Mouse (Mus musculus) MEL (cell line): Measurements from ENCODE around the gene Nme7. TPM values are rescaled to one million over a fixed set of nuclear protein-coding genes. Genes with fewer than 3 reads are reported as not detected.

Source experiments
- DNase-seq: peaks from one replicate; pipeline ENCODE4 v3.0.0; 2011; ENCODE audit warnings: low read depth, low spot score
- H3K27ac ChIP-seq: 2 replicates; pipeline ENCODE4 v1.5.1; 2012; ENCODE audit warnings: low read depth, mild to moderate bottlenecking, control low read depth, low read length, moderate library complexity; ENCODE audit not compliant: control insufficient read depth
- H3K27me3 ChIP-seq, 2 experiments: fragments of 150-350 bp in 1 of 2; sonication (generic) in 1 of 2; 2 replicates each; pipeline ENCODE4 v1.6.1; 2012; ENCODE audit warnings: low read length in 2 of 2, mild to moderate bottlenecking in 2 of 2, improper control_type of control experiment in 1 of 2, moderate library complexity in 1 of 2; ENCODE audit not compliant: insufficient read depth in 2 of 2, control insufficient read depth in 1 of 2
- H3K36me3 ChIP-seq, 2 experiments: 2 replicates each; pipeline ENCODE4 v1.6.1; 2012 to 2014; ENCODE audit warnings: low read length in 2 of 2, improper control_type of control experiment in 1 of 2, inconsistent platforms in 1 of 2, mild to moderate bottlenecking in 1 of 2; ENCODE audit not compliant: insufficient read depth in 2 of 2, control insufficient read depth in 1 of 2
- H3K4me1 ChIP-seq, 2 experiments: fragments of 150-350 bp in 1 of 2; sonication (generic) in 1 of 2; 2 replicates each; pipeline ENCODE4 v1.6.1; 2012; ENCODE audit warnings: low read length in 2 of 2, improper control_type of control experiment in 1 of 2, mild to moderate bottlenecking in 1 of 2; ENCODE audit not compliant: insufficient read depth in 2 of 2, control insufficient read depth in 1 of 2
- H3K4me3 ChIP-seq, 2 experiments: fragments of 150-350 bp in 1 of 2; sonication (generic) in 1 of 2; 2 replicates each; pipeline ENCODE4 v1.5.1; 2012; ENCODE audit warnings: low read depth in 2 of 2, low read length in 2 of 2, mild to moderate bottlenecking in 2 of 2, moderate library complexity in 2 of 2, control low read depth in 1 of 2, improper control_type of control experiment in 1 of 2; ENCODE audit not compliant: control insufficient read depth in 1 of 2, insufficient read depth in 1 of 2
- H3K79me2 ChIP-seq: 2 replicates; pipeline ENCODE4 v1.6.1; 2012; ENCODE audit warnings: mild to moderate bottlenecking, low read length, moderate library complexity; ENCODE audit not compliant: control insufficient read depth, poor library complexity, insufficient read depth
- H3K9ac ChIP-seq: 2 replicates; pipeline ENCODE4 v1.6.1; 2012; ENCODE audit warnings: low read depth, mild to moderate bottlenecking, control low read depth, low read length, moderate library complexity; ENCODE audit not compliant: control insufficient read depth, poor library complexity, severe bottlenecking
- H3K9me3 ChIP-seq: fragments of 150-350 bp; sonication (generic); replicated peaks from 2 replicates; pipeline ENCODE4 v1.6.1; 2012; ENCODE audit warnings: mild to moderate bottlenecking, low read length, improper control_type of control experiment, moderate library complexity; ENCODE audit not compliant: insufficient read depth
- BHLHE40 ChIP-seq: IDR thresholded peaks from 2 replicates; pipeline ENCODE4 v1.6.1; 2012; ENCODE audit warnings: low read depth, mild to moderate bottlenecking, inconsistent platforms, low read length, improper control_type of control experiment, borderline replicate concordance
- CHD2 ChIP-seq: IDR thresholded peaks from 2 replicates; pipeline ENCODE4 v1.6.1; 2011; ENCODE audit warnings: low read length, improper control_type of control experiment
- E2F4 ChIP-seq: IDR thresholded peaks from 2 replicates; pipeline ENCODE4 v1.6.1; 2011; ENCODE audit warnings: low read depth, low read length, improper control_type of control experiment, borderline replicate concordance
- ELF1 ChIP-seq: IDR thresholded peaks from 2 replicates; pipeline ENCODE4 v1.6.1; 2014; ENCODE audit warnings: low read depth, mild to moderate bottlenecking, inconsistent platforms, low read length, improper control_type of control experiment, moderate library complexity
- EP300 ChIP-seq, 2 experiments: IDR thresholded peaks; 2 replicates each; pipeline ENCODE4 v1.6.1; 2011; ENCODE audit warnings: improper control_type of control experiment in 2 of 2, low read length in 2 of 2, low read depth in 1 of 2, mild to moderate bottlenecking in 1 of 2
- GABPA ChIP-seq: IDR thresholded peaks from 2 replicates; pipeline ENCODE4 v1.6.1; 2012; ENCODE audit warnings: low read depth, mild to moderate bottlenecking, inconsistent platforms, low read length, improper control_type of control experiment, moderate library complexity
- HCFC1 ChIP-seq: IDR thresholded peaks from 2 replicates; pipeline ENCODE4 v1.6.1; 2012; ENCODE audit warnings: low read depth, mild to moderate bottlenecking, inconsistent platforms, low read length, improper control_type of control experiment, moderate library complexity
- KAT2A ChIP-seq: conservative IDR thresholded peaks from 2 replicates; pipeline ENCODE4 v1.6.1; 2012; ENCODE audit warnings: low read depth, low read length, improper control_type of control experiment, inconsistent platforms
- MAZ ChIP-seq: IDR thresholded peaks from 2 replicates; pipeline ENCODE4 v1.6.1; 2012; ENCODE audit warnings: low read depth, mild to moderate bottlenecking, inconsistent platforms, low read length, improper control_type of control experiment
- MXI1 ChIP-seq: IDR thresholded peaks from 2 replicates; pipeline ENCODE4 v1.6.1; 2011; ENCODE audit warnings: mild to moderate bottlenecking, low read depth, low read length, improper control_type of control experiment
- MYB ChIP-seq: IDR thresholded peaks from 2 replicates; pipeline ENCODE4 v1.6.1; 2011; ENCODE audit warnings: mild to moderate bottlenecking, low read depth, low read length, improper control_type of control experiment
- POLR2A ChIP-seq, 2 experiments: IDR thresholded peaks; 2 replicates each; pipeline ENCODE4 v1.6.1; 2011 to 2012; ENCODE audit warnings: low read length in 2 of 2, mild to moderate bottlenecking in 2 of 2, control low read depth in 1 of 2, improper control_type of control experiment in 1 of 2, low read depth in 1 of 2, moderate library complexity in 1 of 2; ENCODE audit not compliant: control insufficient read depth in 1 of 2, insufficient read depth in 1 of 2, poor library complexity in 1 of 2
- POLR2AphosphoS2 ChIP-seq: IDR thresholded peaks from 2 replicates; pipeline ENCODE4 v1.6.1; 2011; ENCODE audit warnings: low read length, improper control_type of control experiment
- POLR2AphosphoS5 ChIP-seq: IDR thresholded peaks from 2 replicates; pipeline ENCODE4 v1.6.1; 2012; ENCODE audit warnings: low read depth, borderline replicate concordance, mild to moderate bottlenecking, inconsistent platforms, low read length, moderate library complexity, mixed read lengths
- RCOR1 ChIP-seq: IDR thresholded peaks from 2 replicates; pipeline ENCODE4 v1.6.1; 2012; ENCODE audit warnings: low read depth, mild to moderate bottlenecking, inconsistent platforms, low read length, improper control_type of control experiment
- SIN3A ChIP-seq: IDR thresholded peaks from 2 replicates; pipeline ENCODE4 v1.6.1; 2012; ENCODE audit warnings: low read length, improper control_type of control experiment, inconsistent platforms
- TBP ChIP-seq: IDR thresholded peaks from 2 replicates; pipeline ENCODE4 v1.8.0; 2011; ENCODE audit warnings: low read depth, low read length, improper control_type of control experiment
- UBTF ChIP-seq: IDR thresholded peaks from 2 replicates; pipeline ENCODE4 v1.6.1; 2012; ENCODE audit warnings: low read depth, mild to moderate bottlenecking, inconsistent platforms, low read length, improper control_type of control experiment, moderate library complexity, borderline replicate concordance; ENCODE audit not compliant: insufficient read depth
- USF1 ChIP-seq: IDR thresholded peaks from 2 replicates; pipeline ENCODE4 v1.6.1; 2014; ENCODE audit warnings: low read depth, mild to moderate bottlenecking, inconsistent platforms, low read length, improper control_type of control experiment, moderate library complexity
- USF2 ChIP-seq, 2 experiments: IDR thresholded peaks; 2 replicates each; pipeline ENCODE4 v1.6.1; 2011 to 2012; ENCODE audit warnings: improper control_type of control experiment in 2 of 2, low read length in 2 of 2, borderline replicate concordance in 1 of 2, inconsistent platforms in 1 of 2, low read depth in 1 of 2, mild to moderate bottlenecking in 1 of 2; ENCODE audit not compliant: insufficient read depth in 1 of 2
- ZKSCAN1 ChIP-seq: IDR thresholded peaks from 2 replicates; pipeline ENCODE4 v1.6.1; 2012; ENCODE audit warnings: low read depth, mild to moderate bottlenecking, inconsistent platforms, low read length, improper control_type of control experiment, moderate library complexity
- ZNF384 ChIP-seq: IDR thresholded peaks from 2 replicates; pipeline ENCODE4 v1.6.1; 2012; ENCODE audit warnings: low read depth, mild to moderate bottlenecking, inconsistent platforms, low read length, improper control_type of control experiment
- polyA plus RNA-seq, 2 experiments: library from polyadenylated mRNA; stranded (reverse) in 1 of 2; unstranded in 1 of 2; fragments of >175 nt in 1 of 2; fragments of >200 nt in 1 of 2; gene quantifications; 2 replicates each; pipeline versions ENCODE4 v1.2.1 to v1.2.4; 2012; ENCODE audit warnings: low replicate concordance in 2 of 2, low read depth in 1 of 2; ENCODE audit not compliant: insufficient read length in 2 of 2, insufficient read depth in 1 of 2, missing spikeins in 1 of 2
- total RNA-seq: library from RNA; depleted of rRNA; stranded (reverse); fragments of 300-350 nt; gene quantifications from 2 replicates; pipeline ENCODE4 v1.2.3, GENCODE M21; 2012

The Nme7 gene
- total and polyA plus RNA-seq, 3 experiments = 23.2 to 27.6 TPM; not detected in 1

DNA sequence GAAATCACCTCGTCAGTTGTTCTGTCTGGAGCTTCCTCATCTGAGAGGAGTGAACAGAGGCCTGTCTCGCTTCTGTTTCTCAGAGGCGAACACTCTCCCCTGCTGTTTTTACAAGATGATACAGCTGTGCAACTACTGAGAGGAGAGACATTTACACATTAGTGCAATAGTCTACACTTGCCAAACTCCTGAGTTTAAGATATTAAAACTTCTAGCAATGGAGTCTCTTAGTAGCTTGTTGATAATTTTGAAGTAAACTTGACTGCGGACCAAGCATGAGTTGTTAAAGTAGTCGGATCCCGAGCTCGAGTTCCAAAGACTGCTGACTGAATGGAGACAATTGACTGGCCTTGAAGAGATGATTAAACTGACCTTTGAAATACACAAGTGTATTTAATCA lies 23.8 kb downstream of the Nme7 start:
- H3K27ac ChIP-seq = no peak overlapping the region
- no peaks in the 10 kb centered on the region; a peak in 1 of 4 replicates for H3K36me3 ChIP-seq
- no peaks in the 10 kb centered on the region for H3K4me1 ChIP-seq
- TF ChIP-seq GABPA (no peak), MAZ (no peak), EP300 (IDR thresholded peaks at IDR 0.05; ENCODE audit: low read depth in 1 of 2, low read length in 2 of 2) (no peak), MXI1 (no peak)
- TF ChIP-seq, all 39 proteins: peak for 0
- no peaks in the 10 kb centered on the region for H3K27me3 ChIP-seq
- no peak for DNase-seq
- no peaks in the 10 kb centered on the region for H3K79me2 ChIP-seq
- H3K9ac ChIP-seq = no peak overlapping the region
- no peak overlapping the region for H3K4me3 ChIP-seq
- H3K9me3 ChIP-seq = no peaks in the 10 kb centered on the region

DNA sequence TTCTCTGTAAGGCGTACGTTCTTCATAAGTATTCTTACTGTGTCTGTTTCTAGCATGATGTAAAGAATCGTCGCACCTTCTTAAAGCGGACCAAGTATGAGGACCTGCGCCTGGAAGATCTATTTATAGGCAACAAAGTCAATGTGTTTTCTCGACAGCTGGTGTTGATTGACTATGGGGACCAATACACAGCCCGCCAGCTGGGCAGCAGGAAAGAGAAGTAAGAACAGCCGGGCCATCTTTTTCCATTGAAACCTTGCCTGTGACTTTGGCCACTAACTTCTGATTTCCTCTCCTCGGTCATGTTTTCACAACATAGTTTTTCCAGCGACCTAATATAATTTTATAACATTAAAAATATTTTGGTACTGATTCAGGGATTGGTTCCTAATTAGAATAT lies 28.6 kb downstream of the Nme7 start:
- Histone ChIP-seq H3K27ac (no peak overlapping the region), H3K4me1 (no peaks in the 10 kb centered on the region; a peak in 1 of 4 replicates), H3K27me3 (no peaks in the 10 kb centered on the region), H3K36me3 (no peaks in the 10 kb centered on the region; a peak in 1 of 4 replicates), H3K9me3 (no peaks in the 10 kb centered on the region), H3K9ac (no peak overlapping the region), H3K79me2 (no peaks in the 10 kb centered on the region), H3K4me3 (no peak overlapping the region)
- DNase-seq = no peak
- no peak for TF ChIP-seq POLR2AphosphoS5
- no peak for TF ChIP-seq E2F4
- TF ChIP-seq GABPA = no peak
- no peak for TF ChIP-seq BHLHE40
- no peak for TF ChIP-seq HCFC1
- no peak for TF ChIP-seq POLR2A (IDR thresholded peaks at IDR 0.05; ENCODE audit: control insufficient read depth in 1 of 2, insufficient read depth in 1 of 2, low read depth in 1 of 2, low read length in 2 of 2, poor library complexity in 1 of 2)
- TF ChIP-seq UBTF = no peak
- TF ChIP-seq TBP = no peak
- TF ChIP-seq USF2 (IDR thresholded peaks at IDR 0.05; ENCODE audit: borderline replicate concordance in 1 of 2, insufficient read depth in 1 of 2, low read depth in 1 of 2, low read length in 2 of 2) = no peak
- no peak for TF ChIP-seq KAT2A
- no peak for TF ChIP-seq SIN3A
- no peak for TF ChIP-seq USF1
- TF ChIP-seq RCOR1 = no peak
- TF ChIP-seq EP300 (IDR thresholded peaks at IDR 0.05; ENCODE audit: low read depth in 1 of 2, low read length in 2 of 2) = no peak
- TF ChIP-seq MYB = no peak
- no peak for TF ChIP-seq CHD2
- TF ChIP-seq ZKSCAN1 = no peak
- TF ChIP-seq ZNF384 = no peak
- TF ChIP-seq POLR2AphosphoS2 = no peak
- no peak for TF ChIP-seq ELF1
